Mouse (Mus musculus) forebrain, embryonic 14.5 days (tissue): Measurements from ENCODE around the gene Kcnv2. TPM values are rescaled to one million over a fixed set of nuclear protein-coding genes. Genes with fewer than 3 reads are reported as not detected.

ENCODE experiments used
- ATAC-seq: fragments of 200-750 bp; cut with Nextera tagmentation; 2 replicates; pipeline ENCODE4 v1.8.0; 2017; ENCODE audit warnings: mild to moderate bottlenecking, moderate library complexity
- DNase-seq: peaks from one replicate; pipeline ENCODE4 v3.0.0-alpha.2; 2015; ENCODE audit warnings: low spot score
- H3K27ac ChIP-seq: fragments of 300-500 bp; sonication (generic); 2 replicates; pipeline ENCODE4 v1.5.1; 2014; ENCODE audit warnings: low read depth, mild to moderate bottlenecking, control low read depth, low read length, moderate library complexity
- H3K27me3 ChIP-seq: fragments of 300-500 bp; sonication (generic); replicated peaks from 2 replicates; pipeline ENCODE4 v1.6.1; 2014; ENCODE audit warnings: low read length, control low read depth, mixed read lengths; ENCODE audit not compliant: control insufficient read depth, insufficient read depth
- H3K36me3 ChIP-seq: fragments of 300-500 bp; sonication (generic); 2 replicates; pipeline ENCODE4 v1.6.1; 2014; ENCODE audit warnings: low read length, control low read depth; ENCODE audit not compliant: control insufficient read depth, insufficient read depth
- H3K4me1 ChIP-seq: fragments of 300-500 bp; sonication (generic); 2 replicates; pipeline ENCODE4 v1.6.1; 2014; ENCODE audit warnings: antibody characterized with exemption, low read length, control low read depth; ENCODE audit not compliant: control insufficient read depth, insufficient read depth
- H3K4me2 ChIP-seq: fragments of 300-500 bp; sonication (generic); 2 replicates; pipeline ENCODE4 v1.6.1; 2014; ENCODE audit warnings: mild to moderate bottlenecking, control low read depth, low read length
- H3K4me3 ChIP-seq: fragments of 300-500 bp; sonication (generic); 2 replicates; pipeline ENCODE4 v1.5.1; 2014; ENCODE audit warnings: low read depth, low read length, control low read depth
- H3K9ac ChIP-seq: fragments of 300-500 bp; sonication (generic); 2 replicates; pipeline ENCODE4 v1.6.1; 2014; ENCODE audit warnings: mild to moderate bottlenecking, low read length, control low read depth, moderate library complexity
- H3K9me3 ChIP-seq: fragments of 300-500 bp; sonication (generic); replicated peaks from 2 replicates; pipeline ENCODE4 v1.6.1; 2016; ENCODE audit warnings: low read length, control low read depth, mixed read lengths; ENCODE audit not compliant: control insufficient read depth
- WGBS: fragments of 180-500 bp; shearing (Covaris S2); extraction: QIAGEN DNeasy Blood & Tissue Kit; methylation state at CpG from one replicate; pipeline ENCODE4 v1.1.7; 2014; 5-methylcytosine and 5-hydroxymethylcytosine counted together
- polyA plus RNA-seq: library from polyadenylated mRNA; unstranded; fragments of >200 nt; fragmentation: Nextera tagmentation; extraction: Ambion mirVana; gene quantifications from 2 replicates; pipeline ENCODE4 v1.2.1, GENCODE M21; 2014

The Kcnv2 gene
- not detected in 2 replicates for polyA plus RNA-seq

GRCm38 (mm10) chr19:27322281-27322680, at the start of gene Kcnv2:
Gene Kcnv2, plus strand, starts transcription at chr19:27322588.
- Histone ChIP-seq H3K36me3 (no peaks in the 10 kb centered on the region), H3K9ac (no peak within 1 kb of the TSS), H3K27me3 (no peaks in the 10 kb centered on the region), H3K4me3 (no peak within 1 kb of the TSS), H3K9me3 (no peaks in the 10 kb centered on the region), H3K4me2 (no peak within 1 kb of the TSS), H3K27ac (no peak within 1 kb of the TSS), H3K4me1 (no peaks in the 10 kb centered on the region)
- DNase-seq (no peak), ATAC-seq (no peak)
- WGBS, result 59% methylated on average over 5 of the region's 5 CpGs

- H3K36me3 ChIP-seq, result no peaks in the 10 kb centered on the region
- H3K4me2 ChIP-seq, result no peak overlapping the region
- WGBS, result 73% methylated on average over 2 of the region's 2 CpGs
- no peak overlapping the region for H3K4me3 ChIP-seq
- no peak overlapping the region for H3K9ac ChIP-seq
- ATAC-seq (no peak), DNase-seq (no peak)
- no peak overlapping the region for H3K27ac ChIP-seq
- no peaks in the 10 kb centered on the region for H3K9me3 ChIP-seq
- no peaks in the 10 kb centered on the region for H3K4me1 ChIP-seq
- H3K27me3 ChIP-seq, result no peaks in the 10 kb centered on the region
Observed at GRCm38 (mm10) chr19:27273385-27273784, 49.0 kb upstream of the Kcnv2 start.

- Histone ChIP-seq H3K9me3 (no peaks in the 10 kb centered on the region), H3K4me2 (no peak overlapping the region), H3K9ac (no peak overlapping the region), H3K36me3 (no peaks in the 10 kb centered on the region), H3K27me3 (no peaks in the 10 kb centered on the region), H3K4me3 (no peak overlapping the region), H3K27ac (no peak overlapping the region), H3K4me1 (no peaks in the 10 kb centered on the region)
- ATAC-seq, result no peak
- 96% methylated on average over 1 of the region's 1 CpGs for WGBS
- no peak for DNase-seq
Observed at GRCm38 (mm10) chr19:27274382-27274781, 48.0 kb upstream of the Kcnv2 start.

- Histone ChIP-seq H3K4me3 (no peak overlapping the region), H3K27me3 (no peaks in the 10 kb centered on the region), H3K27ac (no peak overlapping the region), H3K4me2 (no peak overlapping the region), H3K36me3 (no peaks in the 10 kb centered on the region), H3K9ac (no peak overlapping the region), H3K4me1 (no peaks in the 10 kb centered on the region), H3K9me3 (no peaks in the 10 kb centered on the region)
- ATAC-seq, result no peak
- DNase-seq, result no peak
- 90% methylated on average over 2 of the region's 2 CpGs for WGBS
Observed at GRCm38 (mm10) chr19:27279174-27279573, 43.2 kb upstream of the Kcnv2 start.

- ATAC-seq (no peak), DNase-seq (no peak)
- Histone ChIP-seq H3K4me2 (no peak overlapping the region), H3K36me3 (no peaks in the 10 kb centered on the region), H3K27ac (no peak overlapping the region), H3K4me1 (no peaks in the 10 kb centered on the region), H3K9me3 (no peaks in the 10 kb centered on the region), H3K27me3 (no peaks in the 10 kb centered on the region), H3K4me3 (no peak overlapping the region), H3K9ac (no peak overlapping the region)
- 94% methylated on average over 2 of the region's 2 CpGs for WGBS
Observed at GRCm38 (mm10) chr19:27310039-27310438, 12.3 kb upstream of the Kcnv2 start.

- WGBS, result 85% methylated on average over 3 of the region's 3 CpGs
- Histone ChIP-seq H3K4me1 (no peaks in the 10 kb centered on the region), H3K9me3 (no peaks in the 10 kb centered on the region), H3K27ac (no peak overlapping the region), H3K4me2 (no peak overlapping the region), H3K27me3 (no peaks in the 10 kb centered on the region), H3K4me3 (no peak overlapping the region), H3K36me3 (no peaks in the 10 kb centered on the region), H3K9ac (no peak overlapping the region)
- ATAC-seq (no peak), DNase-seq (no peak)
Observed at GRCm38 (mm10) chr19:27311311-27311710, 11.1 kb upstream of the Kcnv2 start.

- Histone ChIP-seq H3K36me3 (no peaks in the 10 kb centered on the region), H3K4me3 (no peak overlapping the region), H3K4me1 (no peaks in the 10 kb centered on the region), H3K4me2 (no peak overlapping the region), H3K27ac (no peak overlapping the region), H3K9ac (no peak overlapping the region), H3K27me3 (no peaks in the 10 kb centered on the region), H3K9me3 (no peaks in the 10 kb centered on the region)
- DNase-seq (no peak), ATAC-seq (no peak)
- WGBS, result 93% methylated on average over 11 of the region's 11 CpGs
Observed at GRCm38 (mm10) chr19:27312266-27313079, 9.9 kb upstream of the Kcnv2 start.

GRCm38 (mm10) chr19:27313080-27313413, 9.3 kb upstream of the Kcnv2 start:
- Histone ChIP-seq H3K4me1 (no peaks in the 10 kb centered on the region), H3K9me3 (no peaks in the 10 kb centered on the region), H3K4me2 (no peak overlapping the region), H3K36me3 (no peaks in the 10 kb centered on the region), H3K27ac (no peak overlapping the region), H3K27me3 (no peaks in the 10 kb centered on the region), H3K4me3 (no peak overlapping the region), H3K9ac (no peak overlapping the region)
- ATAC-seq (no peak), DNase-seq (peak; percentile 4)
- 74% methylated on average over 3 of the region's 3 CpGs for WGBS

GRCm38 (mm10) chr19:27316313-27317258, 5.8 kb upstream of the Kcnv2 start:
- Histone ChIP-seq H3K27me3 (no peaks in the 10 kb centered on the region), H3K27ac (no peak overlapping the region), H3K9ac (no peak overlapping the region), H3K9me3 (no peaks in the 10 kb centered on the region), H3K4me1 (no peaks in the 10 kb centered on the region), H3K4me2 (no peak overlapping the region), H3K36me3 (no peaks in the 10 kb centered on the region), H3K4me3 (no peak overlapping the region)
- WGBS, result 88% methylated on average over 10 of the region's 10 CpGs
- DNase-seq, result no peak
- no peak for ATAC-seq
